Mouse (Mus musculus) hindbrain, embryonic 11.5 days (tissue): ENCODE results near the gene Prdm1. TPM values are rescaled to one million over a fixed set of nuclear protein-coding genes. Genes with fewer than 3 reads are reported as not detected.

ENCODE experiments used
- ATAC-seq: fragments of 200-750 bp; cut with Nextera tagmentation; 2 replicates; pipeline ENCODE4 v1.8.0; 2017; ENCODE audit warnings: mild to moderate bottlenecking, moderate TSS enrichment, moderate library complexity; ENCODE audit not compliant: low FRiP score
- DNase-seq: peaks from one replicate; pipeline ENCODE4 v3.0.0-alpha.2; 2015; ENCODE audit warnings: low spot score
- H3K27ac ChIP-seq: fragments of 300-500 bp; sonication (generic); 2 replicates; pipeline ENCODE4 v1.5.1; 2014; ENCODE audit warnings: mild to moderate bottlenecking, low read depth, low read length
- H3K27me3 ChIP-seq: fragments of 300-500 bp; sonication (generic); 2 replicates; pipeline ENCODE4 v1.6.1; 2014; ENCODE audit warnings: mild to moderate bottlenecking, low read length, moderate library complexity, mixed read lengths; ENCODE audit not compliant: control insufficient read depth, insufficient read depth
- H3K36me3 ChIP-seq: fragments of 300-500 bp; sonication (generic); 2 replicates; pipeline ENCODE4 v1.6.1; 2014; ENCODE audit warnings: mild to moderate bottlenecking, low read length, moderate library complexity, mixed read lengths; ENCODE audit not compliant: control insufficient read depth, insufficient read depth
- H3K4me1 ChIP-seq: fragments of 300-500 bp; sonication (generic); replicated peaks from 2 replicates; pipeline ENCODE4 v1.6.1; 2014; ENCODE audit warnings: low read length, mixed read lengths; ENCODE audit not compliant: control insufficient read depth, insufficient read depth
- H3K4me2 ChIP-seq: fragments of 300-500 bp; sonication (generic); replicated peaks from 2 replicates; pipeline ENCODE4 v1.6.1; 2014; ENCODE audit warnings: mild to moderate bottlenecking, low read depth, low read length
- H3K4me3 ChIP-seq: fragments of 300-500 bp; sonication (generic); 2 replicates; pipeline ENCODE4 v1.5.1; 2014; ENCODE audit warnings: low read depth, low read length
- H3K9ac ChIP-seq: fragments of 300-500 bp; sonication (generic); 2 replicates; pipeline ENCODE4 v1.6.1; 2014; ENCODE audit warnings: low read depth, low read length
- H3K9me3 ChIP-seq: fragments of 300-500 bp; sonication (generic); 2 replicates; pipeline ENCODE4 v1.6.1; 2016; ENCODE audit warnings: low read length; ENCODE audit not compliant: control insufficient read depth
- WGBS: fragments of 180-500 bp; shearing (Covaris S2); extraction: QIAGEN DNeasy Blood & Tissue Kit; methylation state at CpG from one replicate; pipeline ENCODE4 v1.1.7; 2014; 5-methylcytosine and 5-hydroxymethylcytosine counted together
- polyA plus RNA-seq: library from polyadenylated mRNA; unstranded; fragments of >200 nt; fragmentation: Nextera tagmentation; extraction: Ambion mirVana; gene quantifications from 2 replicates; pipeline ENCODE4 v1.2.1, GENCODE M21; 2014

The Prdm1 gene
- polyA plus RNA-seq, 1 experiment from 2014 or later = 0.99 TPM

GRCm38 (mm10) chr10:44529218-44530066 lies 1.1 kb upstream of the Prdm1 start:
- Histone ChIP-seq H3K4me1 (peaks cover 8% of the 10 kb centered on the region; the same call in 1 of the 2 replicates), H3K27ac (no peak overlapping the region), H3K9ac (0 out of 2 replicates have a peak overlapping the region, but pooled peaks have one; percentile 31), H3K27me3 (peaks cover 30% of the 10 kb centered on the region), H3K36me3 (no peaks in the 10 kb centered on the region), H3K4me2 (peak overlapping the region; percentile 83), H3K4me3 (peak overlapping the region; percentile 44), H3K9me3 (no peaks in the 10 kb centered on the region)
- peak; percentile 98 for ATAC-seq
- peak; percentile 86 for DNase-seq
- WGBS = under 1% methylated on average over 42 of the region's 42 CpGs

- ATAC-seq (no peak), DNase-seq (peak; percentile 59)
- H3K27me3 ChIP-seq = peaks cover 32% of the 10 kb centered on the region
- H3K9me3 ChIP-seq = no peaks in the 10 kb centered on the region
- peaks cover 8% of the 10 kb centered on the region; the same call in 1 of the 2 replicates for H3K4me1 ChIP-seq
- H3K4me2 ChIP-seq = peak overlapping the region; percentile 44
- WGBS = 1% methylated on average over 16 of the region's 16 CpGs
- no peak overlapping the region for H3K27ac ChIP-seq
- H3K36me3 ChIP-seq = no peaks in the 10 kb centered on the region
- H3K9ac ChIP-seq = no peak overlapping the region
- peak overlapping the region; percentile 27 for H3K4me3 ChIP-seq
Observed at GRCm38 (mm10) chr10:44527651-44528050, 650 bp downstream of the Prdm1 start.

- no peak for ATAC-seq
- H3K9ac ChIP-seq = no peak overlapping the region
- peak; percentile 63 for DNase-seq
Observed at GRCm38 (mm10) chr10:44526751-44527591, 1.3 kb downstream of the Prdm1 start.

GRCm38 (mm10) chr10:44520189-44520588 lies 8.1 kb downstream of the Prdm1 start:
- peaks cover 2% of the 10 kb centered on the region; the same call in 1 of the 2 replicates for H3K27me3 ChIP-seq
- WGBS = 36% methylated on average over 6 of the region's 6 CpGs
- H3K27ac ChIP-seq = no peak overlapping the region
- ATAC-seq (no peak), DNase-seq (no peak)
- H3K9me3 ChIP-seq = no peaks in the 10 kb centered on the region
- no peak overlapping the region for H3K4me2 ChIP-seq
- H3K36me3 ChIP-seq = no peaks in the 10 kb centered on the region
- no peak overlapping the region for H3K4me3 ChIP-seq
- H3K9ac ChIP-seq = no peak overlapping the region
- H3K4me1 ChIP-seq = no peaks in the 10 kb centered on the region

More at GRCm38 (mm10) chr10:44526751-44527591, 1.3 kb downstream of the Prdm1 start:
- H3K36me3 ChIP-seq = no peaks in the 10 kb centered on the region
- under 1% methylated on average over 31 of the region's 31 CpGs for WGBS
- peaks cover 32% of the 10 kb centered on the region for H3K27me3 ChIP-seq
- peaks cover 8% of the 10 kb centered on the region; the same call in 1 of the 2 replicates for H3K4me1 ChIP-seq
- no peak overlapping the region for H3K27ac ChIP-seq
- H3K4me2 ChIP-seq = peak overlapping the region; percentile 44
- H3K9me3 ChIP-seq = no peaks in the 10 kb centered on the region
- H3K4me3 ChIP-seq = peak overlapping the region; percentile 27

GRCm38 (mm10) chr10:44518631-44519030 lies 9.7 kb downstream of the Prdm1 start:
- H3K9ac ChIP-seq = no peak overlapping the region
- WGBS = 83% methylated on average over 7 of the region's 7 CpGs
- DNase-seq (no peak), ATAC-seq (no peak)
- no peaks in the 10 kb centered on the region for H3K27me3 ChIP-seq
- no peaks in the 10 kb centered on the region for H3K36me3 ChIP-seq
- H3K9me3 ChIP-seq = no peaks in the 10 kb centered on the region
- no peak overlapping the region for H3K27ac ChIP-seq
- H3K4me1 ChIP-seq = no peaks in the 10 kb centered on the region
- H3K4me3 ChIP-seq = no peak overlapping the region
- H3K4me2 ChIP-seq = no peak overlapping the region

GRCm38 (mm10) chr10:44513108-44513507 lies 15.2 kb downstream of the Prdm1 start:
- Histone ChIP-seq H3K4me1 (no peaks in the 10 kb centered on the region), H3K36me3 (no peaks in the 10 kb centered on the region), H3K27me3 (no peaks in the 10 kb centered on the region), H3K9ac (no peak overlapping the region), H3K9me3 (no peaks in the 10 kb centered on the region), H3K4me3 (no peak overlapping the region), H3K27ac (no peak overlapping the region), H3K4me2 (no peak overlapping the region)
- DNase-seq (no peak), ATAC-seq (no peak)
- WGBS = 79% methylated on average over 5 of the region's 5 CpGs

GRCm38 (mm10) chr10:44511029-44511428 lies 17.3 kb downstream of the Prdm1 start:
- Histone ChIP-seq H3K4me1 (no peaks in the 10 kb centered on the region), H3K36me3 (no peaks in the 10 kb centered on the region), H3K9ac (no peak overlapping the region), H3K4me3 (no peak overlapping the region), H3K9me3 (no peaks in the 10 kb centered on the region), H3K4me2 (no peak overlapping the region), H3K27me3 (no peaks in the 10 kb centered on the region), H3K27ac (no peak overlapping the region)
- ATAC-seq (no peak), DNase-seq (no peak)
- 84% methylated on average over 3 of the region's 3 CpGs for WGBS

GRCm38 (mm10) chr10:44508649-44509048 lies 19.7 kb downstream of the Prdm1 start:
- DNase-seq (no peak), ATAC-seq (no peak)
- Histone ChIP-seq H3K27me3 (no peaks in the 10 kb centered on the region), H3K9me3 (no peaks in the 10 kb centered on the region), H3K4me2 (no peak overlapping the region), H3K4me3 (no peak overlapping the region), H3K36me3 (no peaks in the 10 kb centered on the region), H3K27ac (no peak overlapping the region), H3K4me1 (no peaks in the 10 kb centered on the region), H3K9ac (no peak overlapping the region)
- 93% methylated on average over 7 of the region's 7 CpGs for WGBS
